Mouse (Mus musculus) cerebellum, adult 2 months (tissue): Measurements from ENCODE around the gene Lemd1. TPM values are rescaled to one million over a fixed set of nuclear protein-coding genes. Genes with fewer than 3 reads are reported as not detected.
"Not testable (repeated sequence)": the region's sequence is repeated elsewhere in the genome, so short reads cannot be mapped to it uniquely, and the experiment has no call there.

ENCODE experiments used
- DNase-seq, 2 experiments: peaks; one replicate each; pipeline ENCODE4 v3.0.0; 2021
- H3K27ac ChIP-seq: fragments of 200-500 bp; 2 replicates; pipeline ENCODE4 v1.5.1; 2012; ENCODE audit warnings: low read length, control low read depth, inconsistent platforms; ENCODE audit not compliant: insufficient read depth
- H3K27me3 ChIP-seq: fragments of 200-500 bp; 2 replicates; pipeline ENCODE4 v1.6.1; 2012; ENCODE audit warnings: inconsistent platforms, mild to moderate bottlenecking, low read length, moderate library complexity; ENCODE audit not compliant: control insufficient read depth, insufficient read depth
- H3K4me1 ChIP-seq: fragments of 200-500 bp; 2 replicates; pipeline ENCODE4 v1.6.1; 2011; ENCODE audit warnings: low read length; ENCODE audit not compliant: control insufficient read depth, insufficient read depth
- H3K4me3 ChIP-seq: fragments of 200-500 bp; replicated peaks from 2 replicates; pipeline ENCODE3; 2011; ENCODE audit warnings: mild to moderate bottlenecking, low read depth, low read length, control low read depth; ENCODE audit not compliant: insufficient read depth
- CTCF ChIP-seq: fragments of 200-500 bp; IDR thresholded peaks from 2 replicates; pipeline ENCODE4 v1.5.1; 2011; ENCODE audit warnings: low read depth, mild to moderate bottlenecking, control low read depth, low read length, moderate library complexity, borderline replicate concordance; ENCODE audit not compliant: insufficient read depth
- POLR2A ChIP-seq: fragments of 200-500 bp; IDR thresholded peaks from 2 replicates; pipeline ENCODE4 v1.6.1; 2011; ENCODE audit warnings: low read length, control low read depth, borderline replicate concordance; ENCODE audit not compliant: insufficient read depth
- WGBS: fragments of 180-500 bp; shearing (Covaris S2); methylation state at CpG from one replicate; pipeline ENCODE4 v1.1.7; 2018; 5-methylcytosine and 5-hydroxymethylcytosine counted together
- polyA plus RNA-seq: library from polyadenylated mRNA; depleted of rRNA; stranded (reverse); fragments of >200 nt; gene quantifications from 2 replicates; pipeline ENCODE4 v1.2.3, GENCODE M21; 2012

Lemd1 gene
- polyA plus RNA-seq, 1 experiment, result 7.1 TPM

DNA sequence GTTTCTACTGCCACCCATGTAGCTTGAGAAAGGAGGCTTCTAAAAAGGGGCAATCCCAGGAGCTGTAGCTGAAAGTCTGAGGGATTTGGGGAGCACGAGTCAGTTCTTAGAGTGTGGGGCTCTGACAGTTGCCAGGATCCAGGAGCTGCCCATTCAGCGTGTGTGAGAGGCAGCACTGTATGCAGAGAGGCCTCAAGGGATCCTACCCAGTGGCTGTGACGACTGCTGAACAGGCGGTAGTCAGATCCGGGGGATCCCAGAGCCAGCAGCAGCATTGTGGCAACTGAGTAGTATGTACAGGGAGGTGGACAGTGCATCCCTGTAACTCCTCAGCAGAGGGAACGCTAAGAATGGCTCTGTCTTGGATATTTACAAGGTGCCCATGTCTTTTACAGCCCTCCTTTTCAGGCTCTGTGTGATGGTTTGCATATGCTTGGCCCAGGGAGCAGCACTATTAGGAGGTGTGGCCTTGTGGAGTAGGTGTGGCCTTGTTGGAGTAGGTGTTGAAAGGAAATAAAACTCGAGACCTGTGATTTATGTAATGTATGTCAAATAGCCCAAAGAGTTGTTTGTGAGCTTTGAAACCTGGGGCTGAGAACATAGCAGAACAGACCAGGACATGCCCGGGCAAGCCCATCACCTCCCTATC, 74.1 kb downstream of the Lemd1 start:
- Histone ChIP-seq H3K4me1 (no peaks in the 10 kb centered on the region), H3K27ac (no peak overlapping the region)
- 64% methylated on average over 8 of the region's 8 CpGs for WGBS

GRCm38 (mm10) chr1:132265936-132266335, 74.7 kb downstream of the Lemd1 start:
- TF ChIP-seq POLR2A (no peak), CTCF (no peak)
- Histone ChIP-seq H3K4me1 (no peaks in the 10 kb centered on the region), H3K27ac (no peak overlapping the region), H3K27me3 (no peaks in the 10 kb centered on the region), H3K4me3 (no peak overlapping the region)
- 88% methylated on average over 10 of the region's 10 CpGs for WGBS
- DNase-seq, result no peak

More for the DNA sequence above, 74.1 kb downstream of the Lemd1 start:
- no peak for DNase-seq
- no peak overlapping the region for H3K4me3 ChIP-seq
- TF ChIP-seq POLR2A (no peak), CTCF (no peak)
- H3K27me3 ChIP-seq, result no peaks in the 10 kb centered on the region

DNA sequence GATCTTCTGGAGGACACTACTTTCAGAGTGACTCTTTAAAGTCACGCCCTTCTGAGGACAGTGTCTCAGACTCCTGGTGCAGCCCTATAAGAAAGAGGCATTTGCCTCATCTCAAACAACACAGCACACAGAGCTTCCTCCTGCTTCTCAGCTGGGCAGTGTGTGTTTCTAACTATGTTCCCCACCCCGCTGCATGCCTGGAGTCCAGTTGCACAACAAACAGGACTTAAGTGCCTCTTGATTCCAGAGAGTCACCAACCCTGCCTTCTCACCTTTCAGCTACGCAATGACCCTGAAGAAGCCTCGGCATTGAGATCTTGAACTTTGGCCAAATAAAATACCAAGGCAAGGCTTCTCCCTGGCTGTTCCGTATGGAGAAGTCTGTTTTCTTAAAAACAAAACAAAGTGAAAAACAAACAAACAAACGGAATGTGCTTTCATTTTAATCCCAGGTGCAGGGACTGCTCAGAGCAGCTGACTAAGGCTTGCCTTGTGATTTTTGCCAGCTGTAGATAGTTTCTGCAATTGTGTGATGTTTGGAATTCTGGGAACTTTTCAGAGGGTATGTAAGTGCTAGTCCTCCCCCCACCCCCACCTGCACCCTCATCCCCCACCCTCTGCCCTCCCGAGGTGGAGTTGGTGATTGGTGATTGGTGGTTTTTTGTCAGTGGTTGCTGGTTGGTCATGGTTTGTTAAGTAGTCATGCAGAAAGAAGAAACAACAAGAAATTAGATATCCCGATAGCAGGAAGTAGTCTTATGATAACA, 75.7 kb downstream of the Lemd1 start:
- 66% methylated on average over 8 of the region's 8 CpGs for WGBS
- H3K4me1 ChIP-seq, result no peaks in the 10 kb centered on the region
- no peak for DNase-seq

DNA sequence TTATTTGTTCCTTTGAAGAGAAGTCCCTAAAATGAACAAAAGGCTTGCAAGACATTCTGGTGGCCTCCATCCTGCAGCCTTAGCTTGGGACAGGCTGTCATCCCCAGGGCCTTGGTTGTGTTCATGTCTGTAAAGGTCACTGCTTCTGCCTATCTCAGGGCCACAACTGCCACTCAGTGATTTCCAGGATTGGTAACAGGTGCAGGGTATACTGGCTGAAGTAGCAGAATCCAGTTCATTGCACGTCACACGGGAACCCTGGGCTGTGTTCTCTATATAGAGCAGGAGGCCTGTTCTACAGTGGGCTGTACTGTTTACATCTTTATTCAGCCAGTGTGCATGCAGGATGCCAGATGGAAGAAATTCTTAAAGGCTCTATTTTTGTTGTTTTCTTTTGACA, 76.7 kb downstream of the Lemd1 start:
- no peak for DNase-seq
- Histone ChIP-seq H3K4me3 (no peak overlapping the region), H3K4me1 (no peaks in the 10 kb centered on the region), H3K27me3 (no peaks in the 10 kb centered on the region), H3K27ac (no peak overlapping the region)
- 64% methylated on average over 2 of the region's 2 CpGs for WGBS
- TF ChIP-seq CTCF (no peak), POLR2A (no peak)

More for the DNA sequence above, 75.7 kb downstream of the Lemd1 start:
- Histone ChIP-seq H3K4me3 (no peak overlapping the region), H3K27me3 (no peaks in the 10 kb centered on the region), H3K27ac (no peak overlapping the region)
- TF ChIP-seq CTCF (no peak), POLR2A (no peak)

GRCm38 (mm10) chr1:132268418-132269060, 77.3 kb downstream of the Lemd1 start:
- H3K27ac ChIP-seq, result no peak overlapping the region
- no peak overlapping the region for H3K4me3 ChIP-seq
- TF ChIP-seq CTCF (no peak), POLR2A (no peak)
- WGBS, result 78% methylated on average over 7 of the region's 7 CpGs
- DNase-seq, result no peak
- H3K27me3 ChIP-seq, result no peaks in the 10 kb centered on the region
- H3K4me1 ChIP-seq, result no peaks in the 10 kb centered on the region

- no peak overlapping the region for H3K27ac ChIP-seq
- no peak for TF ChIP-seq CTCF
- TF ChIP-seq POLR2A, result no peak
- no peak for DNase-seq
- no peaks in the 10 kb centered on the region for H3K27me3 ChIP-seq
- 69% methylated on average over 3 of the region's 3 CpGs for WGBS
- H3K4me1 ChIP-seq, result no peaks in the 10 kb centered on the region
- no peak overlapping the region for H3K4me3 ChIP-seq
These were observed 80.0 kb downstream of the Lemd1 start for GRCm38 (mm10) chr1:132271237-132271636.

GRCm38 (mm10) chr1:132276694-132277093, 85.5 kb downstream of the Lemd1 start:
- Histone ChIP-seq H3K4me3 (no peak overlapping the region), H3K4me1 (no peaks in the 10 kb centered on the region), H3K27me3 (no peaks in the 10 kb centered on the region), H3K27ac (no peak overlapping the region)
- WGBS, result 86% methylated on average over 3 of the region's 3 CpGs
- TF ChIP-seq POLR2A, result no peak
- no peak for TF ChIP-seq CTCF
- DNase-seq, result no peak

DNA sequence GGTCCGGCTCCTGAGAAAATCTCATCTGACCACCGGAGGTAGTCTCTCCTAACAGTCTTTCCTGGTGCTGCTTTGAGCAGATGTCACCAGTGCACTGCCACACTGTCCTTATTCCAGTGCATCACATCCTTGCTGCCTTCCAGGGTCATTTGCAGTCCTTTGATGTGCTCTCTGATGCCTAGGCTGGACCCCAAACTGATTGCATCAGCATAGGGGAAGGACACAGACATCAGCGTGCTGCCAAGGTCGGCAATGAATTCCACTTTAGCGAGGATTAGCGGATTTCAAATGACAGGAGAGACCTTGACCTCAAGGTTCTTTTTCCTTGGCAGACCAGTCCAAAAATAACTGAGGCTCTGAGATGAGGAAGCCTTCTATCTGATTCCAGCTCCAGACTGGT, 85.9 kb downstream of the Lemd1 start:
- no peaks in the 10 kb centered on the region for H3K27me3 ChIP-seq
- DNase-seq, result no peak
- H3K4me3 ChIP-seq, result no peak overlapping the region
- no peak for TF ChIP-seq CTCF
- TF ChIP-seq POLR2A, result no peak
- no peaks in the 10 kb centered on the region for H3K4me1 ChIP-seq
- H3K27ac ChIP-seq, result no peak overlapping the region
- 76% methylated on average over 6 of the region's 6 CpGs for WGBS

- DNase-seq, H3K27me3 ChIP-seq, H3K27ac ChIP-seq, H3K4me3 ChIP-seq, H3K4me1 ChIP-seq: not testable (repeated sequence)
- 81% methylated on average over 6 of the region's 6 CpGs for WGBS
These were observed 89.4 kb downstream of the Lemd1 start for GRCm38 (mm10) chr1:132280636-132281035.
